Mouse (Mus musculus): ENCODE results near the gene Cadm1.

Gene Cadm1

DNA sequence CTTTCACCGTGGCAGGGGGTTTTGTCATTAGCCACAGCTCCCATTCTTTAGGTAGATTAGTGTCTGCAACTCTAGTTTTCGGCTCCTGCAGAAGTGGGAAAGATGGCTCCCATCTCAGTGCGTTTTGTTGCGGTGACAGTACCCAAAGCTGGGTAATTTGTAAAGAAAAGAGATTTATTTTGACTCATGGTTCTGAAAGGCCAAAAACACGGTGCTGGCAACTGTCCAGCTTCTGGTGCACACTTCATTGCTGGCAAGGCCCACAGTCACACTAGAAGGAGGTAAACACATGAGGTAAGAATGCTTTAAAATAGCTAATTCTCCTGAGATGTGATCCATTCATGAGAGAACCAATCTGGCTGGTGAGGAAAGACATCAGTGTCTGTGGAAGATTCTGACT is 18.9 kb downstream of the Cadm1 start:
- DNase-seq (ENCODE audit: low read depth, low spot score), result no peak

DNA sequence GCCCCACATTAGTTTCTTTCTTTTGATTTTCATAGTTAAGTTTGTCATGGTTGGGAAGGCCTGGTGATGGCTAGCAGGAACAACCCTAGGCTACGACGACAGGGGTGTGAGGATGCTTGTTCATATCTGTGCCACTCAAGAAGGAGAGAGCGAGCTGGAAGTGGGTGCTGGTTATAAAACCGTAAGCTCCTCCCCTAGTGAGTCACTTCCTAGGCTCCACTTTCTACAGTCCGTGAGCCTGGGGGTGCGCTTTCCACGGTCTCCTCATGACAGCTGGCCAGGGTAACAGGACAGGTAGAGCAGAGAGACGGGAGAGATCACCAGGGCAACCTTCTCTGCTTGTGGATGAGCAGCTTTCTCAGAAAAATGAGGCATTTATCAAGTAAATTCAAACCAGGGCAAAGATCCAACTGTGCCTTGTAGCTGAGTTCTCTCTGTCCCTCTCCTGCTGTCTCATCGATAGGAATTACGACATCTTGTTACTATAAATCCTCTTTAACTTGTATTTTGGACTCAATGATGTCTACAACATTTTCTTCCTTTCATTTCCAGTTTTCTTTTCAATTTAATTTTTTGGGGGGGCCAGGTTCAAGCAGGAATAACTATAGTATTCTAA is 23.1 kb downstream of the Cadm1 start:
- no peak for DNase-seq (ENCODE audit: low read depth, low spot score)

DNA sequence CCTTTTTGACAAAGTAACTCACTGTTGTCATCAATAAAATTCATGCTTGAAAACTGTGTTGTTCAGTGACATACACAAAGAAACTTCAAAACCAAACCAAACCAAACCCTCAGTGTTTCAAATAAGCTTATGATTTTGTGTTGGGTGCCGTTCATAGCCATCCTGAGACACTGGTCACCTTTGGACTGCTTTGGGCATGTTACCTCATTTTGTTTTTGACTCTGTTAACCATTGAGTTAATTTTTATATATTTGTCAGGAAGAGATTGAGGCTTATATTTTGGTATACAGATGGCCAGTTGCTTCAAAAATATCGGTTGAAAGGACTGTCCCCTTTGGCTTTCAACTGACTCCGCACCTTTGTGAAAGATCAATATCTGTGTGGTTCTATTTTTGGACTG is 30.8 kb downstream of the Cadm1 start:
- DNase-seq (ENCODE audit: low read depth, low spot score), result no peak

DNA sequence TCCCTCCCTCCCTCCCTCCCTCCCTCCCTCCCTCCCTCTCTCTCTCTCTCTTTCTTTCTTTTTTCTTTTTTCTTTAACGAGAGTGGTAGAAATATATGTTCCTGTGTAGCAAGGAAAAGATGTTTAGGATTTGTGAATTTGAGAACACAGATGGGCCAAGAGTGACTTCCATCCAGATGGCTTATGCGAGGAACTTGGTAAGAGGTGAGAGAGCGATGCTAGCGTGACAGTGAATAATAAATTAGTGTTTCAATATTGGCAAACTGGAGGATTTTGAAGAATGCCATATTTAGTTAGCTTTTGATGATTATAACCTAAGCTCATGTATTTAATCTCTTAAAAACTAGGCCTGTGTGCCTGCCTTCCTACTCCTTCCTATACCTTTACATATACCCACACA is 31.6 kb downstream of the Cadm1 start:
- no peak for DNase-seq (ENCODE audit: low read depth, low spot score)

- DNase-seq (ENCODE audit: low read depth, low spot score), result no peak
These were observed 35.1 kb downstream of the Cadm1 start for GRCm38 (mm10) chr9:47565088-47565487.

- no peak for DNase-seq (ENCODE audit: low read depth, low spot score)
These were observed 37.9 kb downstream of the Cadm1 start for GRCm38 (mm10) chr9:47567873-47568272.

DNA sequence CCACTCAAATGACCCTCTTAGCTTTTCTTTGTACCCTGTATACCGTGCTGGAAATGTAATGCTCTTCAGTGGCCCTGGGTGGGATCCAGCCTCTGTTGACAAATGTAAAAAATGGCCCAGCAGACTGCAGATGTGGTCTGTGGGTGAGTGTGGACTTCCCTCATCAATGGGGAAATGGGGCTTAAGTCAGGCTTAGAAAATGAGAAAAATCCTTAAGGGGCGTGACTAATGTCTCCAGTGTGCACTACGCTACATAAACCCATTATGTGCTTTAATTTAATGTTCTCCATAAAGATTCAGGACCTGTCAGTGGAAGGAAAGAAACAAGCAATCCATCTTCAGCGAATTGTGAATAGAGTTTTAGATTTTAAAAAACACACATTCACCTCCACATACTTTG is 40.2 kb downstream of the Cadm1 start:
- no peak for DNase-seq (ENCODE audit: low read depth, low spot score)

- peak; percentile 50 for DNase-seq (ENCODE audit: low read depth, low spot score)
These were observed 41.5 kb downstream of the Cadm1 start for GRCm38 (mm10) chr9:47571461-47571860.

- DNase-seq (ENCODE audit: low read depth, low spot score), result no peak
These were observed 42.2 kb downstream of the Cadm1 start for GRCm38 (mm10) chr9:47572132-47572531.

DNA sequence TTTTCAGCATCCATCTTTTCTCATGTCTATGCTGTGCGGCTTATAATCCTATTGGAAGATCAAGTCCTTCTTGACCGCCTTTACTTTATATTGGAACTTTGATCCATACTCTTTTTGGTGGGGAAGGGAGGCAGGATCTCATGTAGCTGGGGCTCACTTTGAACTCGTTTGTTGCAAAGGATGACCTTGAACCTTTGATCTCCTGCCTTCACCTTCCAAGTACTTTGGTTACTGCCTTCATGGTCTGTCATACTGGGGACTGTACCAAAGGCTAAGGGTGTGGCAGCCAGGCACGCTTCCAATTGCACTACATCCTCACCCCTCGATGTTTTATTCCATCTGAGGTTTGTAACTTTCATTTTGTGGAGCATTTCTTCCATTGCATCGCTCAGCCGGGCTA is 43.5 kb downstream of the Cadm1 start:
- peak; percentile 52 for DNase-seq (ENCODE audit: low read depth, low spot score)

DNA sequence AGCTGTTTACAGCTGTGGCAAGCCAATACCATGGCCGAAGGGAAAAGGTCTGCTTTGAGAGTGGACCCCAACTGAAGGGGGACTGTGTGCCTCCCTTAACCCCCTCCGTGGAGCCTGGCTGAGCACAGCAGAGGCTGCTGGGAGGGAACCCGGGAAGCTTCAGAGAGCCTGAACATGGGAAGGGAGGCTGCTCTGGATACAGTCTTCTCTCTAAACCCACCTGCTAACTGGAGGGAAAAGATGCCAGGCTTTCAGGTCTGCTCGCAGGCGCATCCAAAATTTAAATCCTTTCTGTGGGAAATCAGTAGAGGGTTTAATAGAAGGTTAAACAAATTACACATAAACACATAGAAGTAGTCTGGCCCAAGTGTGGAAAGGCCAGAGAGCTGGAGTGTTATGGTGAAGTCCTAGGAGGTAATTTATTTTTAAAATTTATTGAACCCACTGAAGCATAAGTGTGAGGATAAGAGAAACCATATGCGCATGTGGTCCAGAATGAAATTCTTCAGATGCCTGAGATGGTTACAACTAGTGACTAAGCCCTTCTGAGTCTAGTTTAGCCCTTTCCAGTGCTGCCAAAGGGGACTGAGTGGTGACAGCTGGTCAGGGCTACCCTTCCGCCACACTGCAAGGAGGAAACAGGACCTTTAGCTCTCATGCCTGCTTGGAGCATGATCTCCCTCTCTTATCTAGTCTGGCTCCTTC is 44.9 kb downstream of the Cadm1 start:
- DNase-seq (ENCODE audit: low read depth, low spot score), result no peak

DNA sequence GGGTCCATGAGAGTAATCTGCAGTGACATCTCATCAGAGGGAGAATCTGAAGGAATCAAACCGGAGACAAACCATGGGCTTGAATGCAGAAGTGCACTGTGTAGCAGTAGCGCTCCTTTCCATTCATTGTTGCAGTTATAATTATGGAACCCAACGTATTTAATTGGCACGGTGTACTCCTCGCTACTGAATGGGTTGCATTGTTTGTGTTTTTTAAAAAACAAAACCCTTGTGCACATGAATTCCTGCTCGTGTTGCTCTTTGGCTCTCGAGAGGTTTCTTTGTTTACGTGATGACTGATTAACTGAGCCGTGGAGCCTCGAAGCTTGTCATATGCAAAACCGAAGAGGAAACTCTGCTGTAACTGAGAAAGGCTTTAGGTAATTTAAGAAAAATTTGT is 45.8 kb downstream of the Cadm1 start:
- no peak for DNase-seq (ENCODE audit: low read depth, low spot score)

DNA sequence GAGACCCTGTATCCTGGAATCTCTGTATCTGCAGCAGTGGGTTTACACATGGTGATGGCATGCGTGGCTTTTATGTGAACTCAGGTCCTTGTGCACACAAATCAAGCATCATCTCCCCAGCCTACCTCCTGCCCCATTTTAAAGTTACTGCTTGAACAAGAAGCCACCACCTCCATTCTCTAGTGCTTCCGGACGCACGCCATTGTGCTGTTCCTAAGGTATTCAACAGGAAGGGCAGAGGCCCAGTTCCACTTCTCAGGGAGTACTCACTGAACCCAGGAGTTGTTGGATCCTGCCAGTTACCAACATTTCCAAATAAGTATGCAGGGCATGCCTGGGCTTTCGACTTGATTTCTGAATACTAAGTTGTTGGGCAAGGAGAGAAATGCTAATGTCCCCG is 49.5 kb downstream of the Cadm1 start:
- DNase-seq (ENCODE audit: low read depth, low spot score), result peak; percentile 48

DNA sequence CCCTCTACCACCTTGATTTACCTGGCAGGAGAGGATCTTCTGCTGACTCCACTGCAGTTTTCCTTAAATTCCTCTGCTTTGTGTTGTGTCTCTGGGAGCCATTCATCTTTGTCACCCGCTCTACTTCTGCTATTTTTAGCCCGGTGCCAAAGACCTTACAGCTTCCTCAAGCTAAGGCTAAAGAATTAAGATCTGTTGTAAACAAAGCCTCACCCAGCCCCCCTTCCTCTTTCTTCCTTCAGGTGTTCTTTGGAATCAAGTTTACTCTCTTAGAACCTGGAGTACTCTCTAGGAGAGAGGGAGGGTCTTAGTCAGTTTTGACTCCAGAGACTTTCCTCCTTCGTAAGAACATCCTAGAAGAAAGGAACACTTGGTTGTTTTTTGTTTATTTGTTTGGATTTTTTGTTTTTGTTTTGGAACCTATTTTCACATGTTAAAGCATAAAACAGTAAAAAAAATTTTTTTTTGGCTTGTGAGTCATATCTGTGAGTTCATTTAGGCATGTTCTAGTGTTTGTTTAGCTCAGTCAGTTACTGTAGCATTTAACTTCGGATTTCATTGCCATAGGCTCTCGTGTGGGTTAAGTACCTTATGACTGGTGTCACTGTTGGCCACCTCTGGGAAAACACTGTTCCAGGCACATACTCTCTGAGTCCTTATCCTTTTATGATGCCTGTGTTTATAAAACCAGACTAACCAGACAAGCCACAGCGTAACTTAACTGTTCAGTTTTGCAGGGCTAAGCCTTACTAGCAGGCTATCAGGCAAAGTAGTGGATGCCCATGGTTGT is 51.8 kb downstream of the Cadm1 start:
- DNase-seq (ENCODE audit: low read depth, low spot score), result peak; percentile 40

GRCm38 (mm10) chr9:47583241-47583640 is 53.3 kb downstream of the Cadm1 start:
- peak; percentile 60 for DNase-seq (ENCODE audit: low read depth, low spot score)

- DNase-seq (ENCODE audit: low read depth, low spot score), result no peak
These were observed 56.2 kb downstream of the Cadm1 start for GRCm38 (mm10) chr9:47586176-47586575.

DNA sequence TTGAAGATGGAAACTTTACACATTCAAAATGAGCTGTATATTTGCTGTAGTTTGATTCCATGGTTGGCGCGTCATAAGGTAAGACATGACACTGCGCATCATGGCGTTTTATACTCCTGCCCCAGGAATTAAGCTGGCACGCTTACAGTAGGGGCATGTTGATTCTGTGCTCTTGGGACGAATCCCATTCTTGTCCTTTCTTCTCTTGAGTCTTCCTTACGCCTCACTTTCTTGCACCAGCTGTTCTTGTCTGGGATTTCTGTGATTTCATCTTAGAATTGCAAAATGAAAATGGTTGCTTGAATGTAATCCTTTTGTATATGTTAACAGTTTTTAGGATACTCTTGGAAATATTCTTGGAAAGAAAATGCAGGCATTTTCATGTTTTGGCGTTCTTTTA is 56.9 kb downstream of the Cadm1 start:
- no peak for DNase-seq (ENCODE audit: low read depth, low spot score)

DNA sequence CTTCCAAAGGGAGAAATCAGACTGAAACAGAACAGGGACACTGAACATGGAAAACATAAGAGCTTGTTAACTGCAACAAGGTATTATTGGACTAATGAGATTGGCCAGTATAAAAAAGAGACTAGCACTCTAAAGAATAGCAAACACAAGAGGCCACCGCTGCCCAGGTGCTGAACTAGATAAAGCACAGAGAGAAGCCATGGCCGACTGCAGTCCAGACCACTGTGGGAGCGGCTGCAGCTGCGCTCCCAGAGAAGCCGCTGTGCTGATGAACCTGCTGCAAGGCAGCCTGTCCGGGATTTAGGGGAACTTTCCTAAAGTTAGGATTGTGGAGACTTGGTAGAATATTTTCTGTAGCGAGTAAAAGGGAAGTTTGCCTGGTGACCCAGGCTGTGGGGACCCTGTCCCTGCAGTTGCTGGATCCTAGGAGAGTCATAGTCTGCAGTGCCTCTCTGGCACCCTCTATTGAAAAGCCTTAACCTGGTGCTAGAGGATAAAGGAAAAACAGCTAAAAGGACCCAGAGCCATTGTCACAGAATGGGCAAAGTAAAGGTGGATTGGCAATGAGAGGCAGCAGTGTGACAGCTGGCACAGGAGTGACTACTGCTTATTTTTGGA is 57.7 kb downstream of the Cadm1 start:
- peak; percentile 62 for DNase-seq (ENCODE audit: low read depth, low spot score)

GRCm38 (mm10) chr9:47589832-47590231 is 59.9 kb downstream of the Cadm1 start:
- DNase-seq (ENCODE audit: low read depth, low spot score), result no peak

GRCm38 (mm10) chr9:47601541-47601940 is 71.6 kb downstream of the Cadm1 start:
- no peak for DNase-seq (ENCODE audit: low read depth, low spot score)

GRCm38 (mm10) chr9:47603971-47604370 is 74.0 kb downstream of the Cadm1 start:
- no peak for DNase-seq (ENCODE audit: low read depth, low spot score)

DNA sequence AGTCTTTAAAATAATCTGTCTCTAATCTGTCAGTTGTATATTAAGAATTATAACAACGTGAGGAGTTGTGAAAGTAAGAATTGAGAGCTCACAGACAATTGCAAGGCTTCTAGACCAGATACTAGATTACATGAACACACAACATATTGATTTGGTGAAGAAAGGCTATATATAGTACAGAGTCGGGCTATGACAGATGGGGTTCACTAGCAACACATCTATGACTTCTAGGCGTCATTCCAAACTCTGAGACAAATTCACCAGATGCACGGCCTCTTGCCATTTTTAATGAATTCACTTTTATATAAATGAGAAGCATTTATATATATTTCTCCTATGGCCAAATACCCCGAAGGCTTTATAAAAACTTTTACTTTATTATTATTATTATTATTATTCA is 75.7 kb downstream of the Cadm1 start:
- DNase-seq (ENCODE audit: low read depth, low spot score), result no peak
